Mouse (Mus musculus): ENCODE measurements around the gene Alg9. TPM values are rescaled to one million over a fixed set of nuclear protein-coding genes. Genes with fewer than 3 reads are reported as not detected.

The Alg9 gene
- polyA plus RNA-seq, 1 experiment from 2014 or later = 63.1 TPM

GRCm38 (mm10) chr9:50803055-50803671, 28.3 kb downstream of the Alg9 start:
- no peak overlapping the region for H3K4me3 ChIP-seq
- H3K36me3 ChIP-seq (replicated peaks) = peaks cover 41% of the 10 kb centered on the region; the same call in 1 of the 2 replicates
- no peaks in the 10 kb centered on the region for H3K4me1 ChIP-seq
- WGBS = 91% methylated on average over 7 of the region's 7 CpGs
- H3K27ac ChIP-seq = no peak overlapping the region
- H3K27me3 ChIP-seq (replicated peaks) = no peaks in the 10 kb centered on the region
- H3K9me3 ChIP-seq = no peaks in the 10 kb centered on the region
- H3K9ac ChIP-seq = no peak overlapping the region
- no peak for ATAC-seq (replicated peaks)
- H3K4me2 ChIP-seq = no peak overlapping the region

DNA sequence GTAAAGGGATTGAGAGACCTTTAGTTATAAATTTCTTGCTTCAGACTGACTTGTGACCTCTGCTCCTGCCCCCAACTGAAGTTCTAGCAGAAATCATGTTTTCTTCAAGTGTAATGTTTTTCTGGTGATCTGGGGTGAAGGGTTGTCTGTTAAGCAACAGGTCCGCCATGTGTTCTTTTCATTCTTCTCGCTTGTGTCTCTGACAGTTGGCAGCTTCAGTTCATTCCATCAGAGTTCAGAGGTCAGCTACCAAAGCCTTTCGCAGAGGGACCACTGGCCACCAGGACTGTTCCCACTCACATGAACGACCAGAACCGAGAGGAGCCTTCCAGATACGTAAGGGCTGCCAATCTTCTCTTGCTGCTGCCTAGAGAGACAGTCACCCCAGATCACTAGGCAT, 33.7 kb downstream of the Alg9 start:
- Histone ChIP-seq H3K36me3 (replicated peaks) (peaks cover 50% of the 10 kb centered on the region), H3K9ac (no peak overlapping the region), H3K27me3 (replicated peaks) (no peaks in the 10 kb centered on the region), H3K27ac (no peak overlapping the region), H3K4me3 (no peak overlapping the region), H3K9me3 (no peaks in the 10 kb centered on the region), H3K4me1 (no peaks in the 10 kb centered on the region), H3K4me2 (no peak overlapping the region)
- ATAC-seq (replicated peaks) = no peak
- WGBS = 86% methylated on average over 6 of the region's 6 CpGs

- H3K4me3 ChIP-seq = no peak overlapping the region
- 90% methylated on average over 13 of the region's 13 CpGs for WGBS
- no peaks in the 10 kb centered on the region for H3K9me3 ChIP-seq
- H3K4me1 ChIP-seq = no peaks in the 10 kb centered on the region
- no peak overlapping the region for H3K27ac ChIP-seq
- H3K36me3 ChIP-seq (replicated peaks) = peaks cover 48% of the 10 kb centered on the region
- no peak for ATAC-seq (replicated peaks)
- H3K27me3 ChIP-seq (replicated peaks) = no peaks in the 10 kb centered on the region
- H3K9ac ChIP-seq = no peak overlapping the region
- no peak overlapping the region for H3K4me2 ChIP-seq
Measured at GRCm38 (mm10) chr9:50809146-50809545, 34.3 kb downstream of the Alg9 start.

DNA sequence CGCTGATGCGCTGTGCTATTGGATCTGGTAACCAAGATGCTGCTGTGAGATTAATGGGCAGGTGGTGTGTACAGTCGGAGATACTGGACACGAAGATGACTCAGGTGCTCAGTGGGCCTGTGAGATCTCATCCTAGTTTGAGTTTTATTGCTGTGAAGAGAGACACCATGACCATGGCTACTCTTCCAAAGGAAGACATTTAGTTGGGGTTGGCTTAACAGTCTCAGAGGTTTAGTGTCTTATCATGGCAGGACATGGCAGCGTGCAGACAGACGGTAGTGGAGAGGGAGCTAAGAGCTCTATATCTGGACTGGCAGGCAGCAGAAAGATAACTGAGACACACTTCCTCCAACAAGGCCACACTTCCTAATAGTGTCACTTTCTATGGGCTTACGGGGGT, 36.4 kb downstream of the Alg9 start:
- Histone ChIP-seq H3K27me3 (replicated peaks) (no peaks in the 10 kb centered on the region), H3K4me1 (no peaks in the 10 kb centered on the region), H3K36me3 (replicated peaks) (peaks cover 37% of the 10 kb centered on the region), H3K27ac (no peak overlapping the region), H3K4me3 (no peak overlapping the region), H3K9me3 (no peaks in the 10 kb centered on the region), H3K4me2 (no peak overlapping the region), H3K9ac (no peak overlapping the region)
- ATAC-seq (replicated peaks) = no peak
- WGBS = 96% methylated on average over 7 of the region's 7 CpGs

GRCm38 (mm10) chr9:50811746-50812145, 36.9 kb downstream of the Alg9 start:
- 76% methylated on average over 2 of the region's 2 CpGs for WGBS
- no peak overlapping the region for H3K4me2 ChIP-seq
- H3K27ac ChIP-seq = no peak overlapping the region
- no peak overlapping the region for H3K9ac ChIP-seq
- H3K9me3 ChIP-seq = no peaks in the 10 kb centered on the region
- no peaks in the 10 kb centered on the region for H3K4me1 ChIP-seq
- H3K4me3 ChIP-seq = no peak overlapping the region
- no peak for ATAC-seq (replicated peaks)
- H3K27me3 ChIP-seq (replicated peaks) = no peaks in the 10 kb centered on the region
- H3K36me3 ChIP-seq (replicated peaks) = peaks cover 39% of the 10 kb centered on the region

- Histone ChIP-seq H3K36me3 (replicated peaks) (peaks cover 23% of the 10 kb centered on the region), H3K9me3 (no peaks in the 10 kb centered on the region), H3K27ac (no peak overlapping the region), H3K9ac (no peak overlapping the region), H3K4me1 (no peaks in the 10 kb centered on the region), H3K4me3 (no peak overlapping the region), H3K4me2 (no peak overlapping the region), H3K27me3 (replicated peaks) (no peaks in the 10 kb centered on the region)
- 93% methylated on average over 5 of the region's 5 CpGs for WGBS
- ATAC-seq (replicated peaks) = no peak
Measured at GRCm38 (mm10) chr9:50813796-50814195, 39.0 kb downstream of the Alg9 start.

DNA sequence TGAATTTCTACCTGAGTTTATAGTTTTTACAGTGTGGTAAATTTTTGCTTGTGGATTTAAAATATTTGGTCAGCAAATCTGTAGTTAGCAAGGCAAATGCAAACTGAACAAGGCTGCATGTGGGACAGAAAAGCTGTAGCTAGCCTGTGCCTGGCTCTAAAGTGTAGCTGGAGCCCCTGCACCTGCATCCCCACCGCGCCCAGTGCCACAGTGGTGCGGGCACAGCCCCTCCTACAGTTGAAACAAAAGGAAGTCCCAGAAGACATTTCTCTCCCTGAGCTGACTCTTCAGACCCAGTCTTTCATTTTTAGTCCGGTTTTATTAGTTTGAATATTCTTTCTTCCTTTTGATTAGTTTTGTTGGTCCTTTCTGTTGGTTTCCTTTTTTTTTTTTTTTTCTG, 40.8 kb downstream of the Alg9 start:
- no peak for ATAC-seq (replicated peaks)
- no peak overlapping the region for H3K27ac ChIP-seq
- H3K27me3 ChIP-seq (replicated peaks) = no peaks in the 10 kb centered on the region
- peaks cover 15% of the 10 kb centered on the region; the same call in 1 of the 2 replicates for H3K36me3 ChIP-seq (replicated peaks)
- WGBS = 99% methylated on average over 4 of the region's 4 CpGs
- no peak overlapping the region for H3K4me3 ChIP-seq
- no peak overlapping the region for H3K4me2 ChIP-seq
- no peaks in the 10 kb centered on the region for H3K4me1 ChIP-seq
- H3K9me3 ChIP-seq = no peaks in the 10 kb centered on the region
- no peak overlapping the region for H3K9ac ChIP-seq

- H3K4me3 ChIP-seq = no peak overlapping the region
- no peak overlapping the region for H3K4me2 ChIP-seq
- ATAC-seq (replicated peaks) = no peak
- H3K9ac ChIP-seq = no peak overlapping the region
- no peaks in the 10 kb centered on the region for H3K27me3 ChIP-seq (replicated peaks)
- H3K4me1 ChIP-seq = no peaks in the 10 kb centered on the region
- peaks cover 15% of the 10 kb centered on the region; the same call in 1 of the 2 replicates for H3K36me3 ChIP-seq (replicated peaks)
- H3K27ac ChIP-seq = no peak overlapping the region
- WGBS = 100% methylated on average over 1 of the region's 1 CpGs
- H3K9me3 ChIP-seq = no peaks in the 10 kb centered on the region
Measured at GRCm38 (mm10) chr9:50816512-50816911, 41.7 kb downstream of the Alg9 start.

DNA sequence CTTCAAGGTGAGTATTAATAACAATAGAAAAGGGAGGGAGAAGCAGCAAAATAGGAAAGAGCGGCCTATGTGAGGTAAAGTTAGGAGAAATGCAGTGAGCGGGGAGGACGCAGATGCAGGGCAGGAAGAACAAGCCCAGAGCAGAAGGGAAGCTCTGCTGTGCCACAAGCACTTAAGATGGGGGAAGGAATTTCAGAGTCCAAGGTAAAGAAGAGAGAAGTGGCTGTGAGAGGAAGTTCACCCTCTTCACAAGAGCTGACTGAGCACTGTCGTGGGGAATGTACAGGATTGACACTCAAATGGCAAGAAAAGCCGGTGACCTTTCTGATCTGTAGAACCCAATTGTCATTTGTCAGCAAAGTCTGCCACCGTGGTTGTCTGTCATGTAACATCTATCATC, 43.2 kb downstream of the Alg9 start:
- Histone ChIP-seq H3K4me2 (no peak overlapping the region), H3K27me3 (replicated peaks) (no peaks in the 10 kb centered on the region), H3K36me3 (replicated peaks) (peaks cover 19% of the 10 kb centered on the region), H3K4me3 (no peak overlapping the region), H3K9me3 (no peaks in the 10 kb centered on the region), H3K9ac (no peak overlapping the region), H3K27ac (no peak overlapping the region), H3K4me1 (no peaks in the 10 kb centered on the region)
- ATAC-seq (replicated peaks) = no peak
- WGBS = 95% methylated on average over 6 of the region's 6 CpGs

DNA sequence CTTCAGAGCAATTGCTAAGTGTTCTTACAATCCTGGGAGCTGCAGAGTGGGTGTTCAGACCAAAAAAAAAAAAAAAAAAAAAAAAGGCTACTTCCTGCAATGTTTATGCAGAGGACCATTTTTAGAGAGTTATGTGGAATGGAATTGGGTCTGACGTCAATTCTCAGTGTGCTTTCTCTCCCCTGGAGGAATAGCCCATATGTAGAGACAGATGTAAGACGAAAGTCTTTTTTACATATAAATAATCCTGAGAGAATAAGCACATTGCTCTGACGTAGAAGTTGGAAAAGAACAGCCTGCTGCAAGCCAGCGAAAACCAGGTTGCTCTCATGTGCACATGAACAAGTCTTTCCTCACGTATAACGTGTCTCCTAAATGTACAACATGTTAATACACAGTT, 44.9 kb downstream of the Alg9 start:
- no peak overlapping the region for H3K4me3 ChIP-seq
- 92% methylated on average over 6 of the region's 6 CpGs for WGBS

GRCm38 (mm10) chr9:50821651-50822050, 46.8 kb downstream of the Alg9 start:
- WGBS = 91% methylated on average over 6 of the region's 6 CpGs
- Histone ChIP-seq H3K27me3 (replicated peaks) (no peaks in the 10 kb centered on the region), H3K27ac (no peak overlapping the region), H3K4me1 (no peaks in the 10 kb centered on the region), H3K9me3 (no peaks in the 10 kb centered on the region), H3K36me3 (replicated peaks) (peaks cover 19% of the 10 kb centered on the region), H3K4me2 (no peak overlapping the region), H3K9ac (no peak overlapping the region), H3K4me3 (no peak overlapping the region)
- ATAC-seq (replicated peaks) = no peak

More for the DNA sequence above, 44.9 kb downstream of the Alg9 start:
- Histone ChIP-seq H3K4me2 (no peak overlapping the region), H3K4me1 (no peaks in the 10 kb centered on the region), H3K27ac (no peak overlapping the region), H3K9ac (no peak overlapping the region), H3K36me3 (replicated peaks) (peaks cover 22% of the 10 kb centered on the region), H3K9me3 (no peaks in the 10 kb centered on the region), H3K27me3 (replicated peaks) (no peaks in the 10 kb centered on the region)
- ATAC-seq (replicated peaks) = no peak

- no peaks in the 10 kb centered on the region for H3K4me1 ChIP-seq
- H3K27me3 ChIP-seq (replicated peaks) = no peaks in the 10 kb centered on the region
- H3K4me2 ChIP-seq = no peak overlapping the region
- H3K9ac ChIP-seq = no peak overlapping the region
- no peak for ATAC-seq (replicated peaks)
- H3K4me3 ChIP-seq = no peak overlapping the region
- WGBS = 93% methylated on average over 5 of the region's 5 CpGs
- H3K9me3 ChIP-seq = no peaks in the 10 kb centered on the region
- no peak overlapping the region for H3K27ac ChIP-seq
- peaks cover 18% of the 10 kb centered on the region for H3K36me3 ChIP-seq (replicated peaks)
Measured at GRCm38 (mm10) chr9:50822216-50822615, 47.4 kb downstream of the Alg9 start.

DNA sequence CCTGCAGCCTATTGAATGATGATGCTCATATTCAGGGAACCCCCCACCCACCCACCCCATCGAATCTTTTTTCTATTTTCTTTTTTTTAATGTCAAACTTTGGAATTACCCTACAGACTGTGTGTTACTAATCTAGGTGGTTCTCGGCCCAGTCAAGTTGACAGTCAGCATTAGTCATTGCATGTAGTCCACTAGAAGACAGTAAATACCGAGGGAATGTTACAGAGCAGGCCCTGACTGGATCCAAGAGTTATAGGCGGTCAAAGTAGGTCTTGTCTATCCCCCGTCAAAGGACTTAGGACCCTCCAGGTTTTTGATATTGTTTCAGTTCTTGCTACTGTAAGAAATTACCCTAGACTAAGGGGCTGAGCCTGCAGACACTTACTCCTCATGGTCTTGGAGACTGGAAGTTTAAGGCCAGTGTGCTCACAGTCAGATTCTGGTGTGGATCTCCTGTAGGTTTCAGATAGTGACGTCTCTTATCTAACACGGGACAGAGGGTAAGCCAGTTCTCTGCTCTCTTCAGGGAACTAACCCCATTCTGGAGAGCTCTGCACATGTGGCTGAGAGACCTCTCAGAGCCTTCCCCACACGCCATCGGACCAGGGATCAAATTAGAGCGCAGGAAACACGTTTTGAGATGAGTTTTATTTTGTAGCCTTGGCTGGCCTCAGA, 49.1 kb downstream of the Alg9 start:
- no peaks in the 10 kb centered on the region for H3K4me1 ChIP-seq
- no peak for ATAC-seq (replicated peaks)
- H3K4me3 ChIP-seq = no peak overlapping the region
- H3K9me3 ChIP-seq = no peaks in the 10 kb centered on the region
- no peak overlapping the region for H3K27ac ChIP-seq
- 91% methylated on average over 11 of the region's 11 CpGs for WGBS
- H3K36me3 ChIP-seq (replicated peaks) = peaks cover 22% of the 10 kb centered on the region
- H3K9ac ChIP-seq = no peak overlapping the region
- no peaks in the 10 kb centered on the region for H3K27me3 ChIP-seq (replicated peaks)
- H3K4me2 ChIP-seq = no peak overlapping the region
